Mouse (Mus musculus) small intestine, adult 2 months (tissue): ENCODE results near the gene Lrrc61.

Source experiments
- CTCF ChIP-seq: fragments of 200-500 bp; IDR thresholded peaks from 2 replicates; pipeline ENCODE4 v1.5.1; 2012; ENCODE audit warnings: low read depth, mild to moderate bottlenecking, control low read depth, inconsistent platforms, low read length, moderate library complexity, mixed read lengths; ENCODE audit not compliant: insufficient replicate concordance, insufficient read length; ENCODE audit errors: extremely low read depth
- POLR2A ChIP-seq: fragments of 200-500 bp; IDR thresholded peaks from 2 replicates; pipeline ENCODE4 v1.6.1; 2012; ENCODE audit warnings: low read depth, mild to moderate bottlenecking, control low read depth, inconsistent platforms, low read length, moderate library complexity

GRCm38 (mm10) chr6:48510426-48510825, 44.2 kb upstream of the Lrrc61 start:
- no peak for TF ChIP-seq CTCF
- TF ChIP-seq POLR2A: no peak
